ENCODE assay signal across 21 mouse cellular contexts in genomic region chr9:118725128-118725527, GRCm38 (mm10).
DNase-seq lines count a peak whose midpoint lies in the region; ATAC-seq and TF ChIP-seq lines count a peak whose summit lies in the region.
"Had no signal": no experiment of that assay in that cellular context is flagged by ENCODE, and none has a peak within 500 bp of the region (broad histone marks: within the 10 kb centered on the region; RNA-seq: fewer than 3 reads in every experiment).

No protein-coding gene starts in this region.

- TF ChIP-seq POLR2A in thymus, adult 2 months (IDR thresholded peaks at IDR 0.05; ENCODE audit: control insufficient read depth, extremely low read depth, insufficient read depth, low read length, poor library complexity), result no peak

- no peaks in the 10 kb centered on the region for H3K36me3 ChIP-seq in heart, embryonic 16.5 days (ENCODE audit: control insufficient read depth, insufficient read depth)
- H3K36me3 ChIP-seq in thymus, adult 2 months (ENCODE audit: control insufficient read depth, insufficient read depth, low read length), result no peaks in the 10 kb centered on the region
- no peaks in the 10 kb centered on the region for H3K36me3 ChIP-seq in stomach, embryonic 16.5 days (ENCODE audit: control insufficient read depth, insufficient read depth, low read length)
- no peaks in the 10 kb centered on the region for H3K36me3 ChIP-seq in midbrain, embryonic 11.5 days (ENCODE audit: control insufficient read depth, insufficient read depth, low read length)
- H3K36me3 ChIP-seq: hindbrain, embryonic 15.5 days; intestine, embryonic 15.5 days; liver, embryonic 13.5 days; neural tube, embryonic 12.5 days had no signal

- WGBS in heart, embryonic 16.5 days, result 37% methylated on average over 9 of the region's 9 CpGs
- 29% methylated on average over 9 of the region's 9 CpGs for WGBS in thymus, adult 2 months
- WGBS in stomach, embryonic 16.5 days, result 65% methylated on average over 9 of the region's 9 CpGs
- 86% methylated on average over 9 of the region's 9 CpGs for WGBS in midbrain, embryonic 11.5 days

- ATAC-seq in heart, embryonic 16.5 days (replicated peaks; ENCODE audit: extremely low read depth, insufficient read depth, low FRiP score), result peak; percentile 33; the same call in 1 of the 2 replicates
- ATAC-seq in stomach, embryonic 16.5 days (ENCODE audit: insufficient read depth, low FRiP score), result no peak
- ATAC-seq in midbrain, embryonic 11.5 days (ENCODE audit: low FRiP score), result no peak
- ATAC-seq: forebrain, embryonic 13.5 days; intestine, embryonic 15.5 days had no signal

- peak overlapping the region; percentile 49 for H3K27ac ChIP-seq in heart, embryonic 16.5 days (ENCODE audit: low read length)
- peak overlapping the region; percentile 79 for H3K27ac ChIP-seq in thymus, adult 2 months (ENCODE audit: control insufficient read depth, insufficient read depth, low read length)
- peak overlapping the region; percentile 52; the same call in 1 of the 2 replicates for H3K27ac ChIP-seq in stomach, embryonic 16.5 days (ENCODE audit: low read length)
- H3K27ac ChIP-seq in midbrain, embryonic 11.5 days (ENCODE audit: low read depth, low read length), result no peak overlapping the region
- H3K27ac ChIP-seq: forebrain, embryonic 13.5 days; hindbrain, embryonic 15.5 days; intestine, embryonic 15.5 days; liver, embryonic 13.5 days; neural tube, embryonic 12.5 days had no signal

- no peak for TF ChIP-seq CTCF in thymus, adult 2 months (IDR thresholded peaks at IDR 0.05; ENCODE audit: borderline replicate concordance, control insufficient read depth, extremely low read depth, insufficient read depth, low read length, poor library complexity)

- no peak for DNase-seq in heart, adult 11 months
- DNase-seq in thymus, adult 2 months, result no peak
- no peak for DNase-seq in thymus, postnatal 25 days
- peak; percentile 54 for DNase-seq in naive thymus-derived CD4-positive, alpha-beta T cell, adult 2 months (ENCODE audit: low read depth)
- DNase-seq in midbrain, embryonic 11.5 days (ENCODE audit: low spot score, missing footprints), result no peak
- DNase-seq: adrenal gland, postnatal 14 days; cerebellum, adult 8-10 months; cerebellum, postnatal 36 days; kidney, postnatal 4 days; liver, embryonic 13.5 days; lung, embryonic 14.5 days; lung, postnatal 36 days; midbrain, embryonic 14.5 days; retina, postnatal 1 day had no signal

- peaks cover 19% of the 10 kb centered on the region for H3K4me1 ChIP-seq in heart, embryonic 16.5 days (ENCODE audit: control insufficient read depth, insufficient read depth, low read length)
- peaks cover 46% of the 10 kb centered on the region for H3K4me1 ChIP-seq in thymus, adult 2 months (replicated peaks; ENCODE audit: control insufficient read depth, insufficient read depth, low read length)
- H3K4me1 ChIP-seq in stomach, embryonic 16.5 days (ENCODE audit: control insufficient read depth, insufficient read depth, low read length), result no peaks in the 10 kb centered on the region
- no peaks in the 10 kb centered on the region for H3K4me1 ChIP-seq in midbrain, embryonic 11.5 days (ENCODE audit: control insufficient read depth, insufficient read depth, low read length)
- H3K4me1 ChIP-seq: forebrain, embryonic 13.5 days; hindbrain, embryonic 15.5 days; intestine, embryonic 15.5 days; liver, embryonic 13.5 days; megakaryocyte, embryonic 14.5 days; neural tube, embryonic 12.5 days had no signal

- H3K4me2 ChIP-seq in heart, embryonic 16.5 days (ENCODE audit: low read depth, low read length), result no peak overlapping the region
- no peak overlapping the region for H3K4me2 ChIP-seq in stomach, embryonic 16.5 days (ENCODE audit: low read depth, low read length)
- no peak overlapping the region for H3K4me2 ChIP-seq in midbrain, embryonic 11.5 days
- H3K4me2 ChIP-seq: forebrain, embryonic 13.5 days; hindbrain, embryonic 15.5 days; intestine, embryonic 15.5 days; liver, embryonic 13.5 days; lung, embryonic 14.5 days; neural tube, embryonic 12.5 days had no signal

- H3K9ac ChIP-seq in heart, embryonic 16.5 days (ENCODE audit: low read length), result 0 out of 2 replicates have a peak overlapping the region, but pooled peaks have one; percentile 0
- no peak overlapping the region for H3K9ac ChIP-seq in stomach, embryonic 16.5 days (ENCODE audit: low read length)
- no peak overlapping the region for H3K9ac ChIP-seq in midbrain, embryonic 11.5 days (ENCODE audit: low read length)
- H3K9ac ChIP-seq: forebrain, embryonic 13.5 days; hindbrain, embryonic 15.5 days; intestine, embryonic 15.5 days; liver, embryonic 13.5 days; lung, embryonic 14.5 days; neural tube, embryonic 12.5 days had no signal

- no peaks in the 10 kb centered on the region for H3K27me3 ChIP-seq in heart, embryonic 16.5 days (ENCODE audit: control insufficient read depth, insufficient read depth, low read length)
- H3K27me3 ChIP-seq in thymus, adult 2 months (ENCODE audit: control insufficient read depth, insufficient read depth, low read length), result no peaks in the 10 kb centered on the region
- H3K27me3 ChIP-seq in stomach, embryonic 16.5 days (ENCODE audit: control insufficient read depth, insufficient read depth, low read length), result no peaks in the 10 kb centered on the region
- H3K27me3 ChIP-seq in midbrain, embryonic 11.5 days (ENCODE audit: control insufficient read depth, insufficient read depth, low read length), result no peaks in the 10 kb centered on the region
- H3K27me3 ChIP-seq: forebrain, embryonic 13.5 days; hindbrain, embryonic 15.5 days; intestine, embryonic 15.5 days; liver, embryonic 13.5 days; neural tube, embryonic 12.5 days had no signal

- H3K4me3 ChIP-seq in heart, embryonic 16.5 days (ENCODE audit: low read length), result no peak overlapping the region
- no peak overlapping the region for H3K4me3 ChIP-seq in thymus, adult 2 months (ENCODE audit: control insufficient read depth, insufficient read depth, low read length)
- H3K4me3 ChIP-seq in stomach, embryonic 16.5 days (replicated peaks; ENCODE audit: low read length), result no peak overlapping the region
- H3K4me3 ChIP-seq in midbrain, embryonic 11.5 days (ENCODE audit: low read depth, low read length), result no peak overlapping the region
- H3K4me3 ChIP-seq: forebrain, embryonic 13.5 days; hindbrain, embryonic 15.5 days; intestine, embryonic 15.5 days; liver, embryonic 13.5 days; megakaryocyte, embryonic 14.5 days; neural tube, embryonic 12.5 days had no signal

- H3K9me3 ChIP-seq in heart, embryonic 16.5 days (replicated peaks; ENCODE audit: control insufficient read depth, low read length), result no peaks in the 10 kb centered on the region; the same call in 1 of the 2 replicates
- no peaks in the 10 kb centered on the region for H3K9me3 ChIP-seq in stomach, embryonic 16.5 days (replicated peaks; ENCODE audit: control insufficient read depth, low read length)
- H3K9me3 ChIP-seq in midbrain, embryonic 11.5 days (ENCODE audit: control insufficient read depth, low read length), result no peaks in the 10 kb centered on the region
- H3K9me3 ChIP-seq: forebrain, embryonic 13.5 days; hindbrain, embryonic 15.5 days; intestine, embryonic 15.5 days; liver, embryonic 13.5 days; neural tube, embryonic 12.5 days had no signal
